Mouse (Mus musculus): ENCODE measurements at regions not wholly inside any gene's neighbourhood (a gene's known extent, or its start where the extent isn't known, plus 50 kb on each side); places are given as distances from the start of the nearest gene placed in this dataset.

GRCm38 (mm10) chr9:27509711-27510110, 113.1 kb downstream of the Spata19 start:
- no peaks in the 10 kb centered on the region for H3K4me1 ChIP-seq (ENCODE audit: control insufficient read depth, insufficient read depth, low read length)
- H3K36me3 ChIP-seq (ENCODE audit: control insufficient read depth, insufficient read depth, low read length) = no peaks in the 10 kb centered on the region
- H3K4me3 ChIP-seq (replicated peaks; ENCODE audit: low read length) = no peak overlapping the region
- ATAC-seq (ENCODE audit: low FRiP score, low read depth) = no peak
- no peaks in the 10 kb centered on the region for H3K9me3 ChIP-seq (ENCODE audit: control insufficient read depth, low read length)
- no peak overlapping the region for H3K9ac ChIP-seq (ENCODE audit: low read depth, low read length, severe bottlenecking)
- 88% methylated on average over 9 of the region's 9 CpGs for WGBS
- no peak for DNase-seq (ENCODE audit: low spot score)
- H3K27ac ChIP-seq (replicated peaks; ENCODE audit: low read depth, low read length) = no peak overlapping the region
- no peak for TF ChIP-seq POLR2A (IDR thresholded peaks at IDR 0.05; ENCODE audit: borderline replicate concordance, extremely low read depth, insufficient read depth, insufficient read length)
- no peaks in the 10 kb centered on the region for H3K27me3 ChIP-seq (ENCODE audit: control insufficient read depth, insufficient read depth, low read length)
- no peak overlapping the region for H3K4me2 ChIP-seq (replicated peaks; ENCODE audit: low read depth, low read length, severe bottlenecking)

- Histone ChIP-seq H3K4me1 (ENCODE audit: control insufficient read depth, insufficient read depth, low read length) (no peaks in the 10 kb centered on the region), H3K27ac (replicated peaks; ENCODE audit: low read depth, low read length) (no peak overlapping the region), H3K36me3 (ENCODE audit: control insufficient read depth, insufficient read depth, low read length) (no peaks in the 10 kb centered on the region), H3K4me3 (replicated peaks; ENCODE audit: low read length) (no peak overlapping the region), H3K4me2 (replicated peaks; ENCODE audit: low read depth, low read length, severe bottlenecking) (no peak overlapping the region), H3K9me3 (ENCODE audit: control insufficient read depth, low read length) (no peaks in the 10 kb centered on the region), H3K9ac (ENCODE audit: low read depth, low read length, severe bottlenecking) (no peak overlapping the region), H3K27me3 (ENCODE audit: control insufficient read depth, insufficient read depth, low read length) (no peaks in the 10 kb centered on the region)
- DNase-seq (ENCODE audit: low spot score) = no peak
- 68% methylated on average over 2 of the region's 2 CpGs for WGBS
- ATAC-seq (ENCODE audit: low FRiP score, low read depth) = no peak
- no peak for TF ChIP-seq POLR2A (IDR thresholded peaks at IDR 0.05; ENCODE audit: borderline replicate concordance, extremely low read depth, insufficient read depth, insufficient read length)
Measured at GRCm38 (mm10) chr9:27511161-27511560, 114.6 kb downstream of the Spata19 start.

- ATAC-seq (ENCODE audit: low FRiP score, low read depth) = no peak
- DNase-seq (ENCODE audit: low spot score) = no peak
- no peak for TF ChIP-seq POLR2A (IDR thresholded peaks at IDR 0.05; ENCODE audit: borderline replicate concordance, extremely low read depth, insufficient read depth, insufficient read length)
- Histone ChIP-seq H3K9me3 (ENCODE audit: control insufficient read depth, low read length) (no peaks in the 10 kb centered on the region), H3K4me2 (replicated peaks; ENCODE audit: low read depth, low read length, severe bottlenecking) (no peak overlapping the region), H3K36me3 (ENCODE audit: control insufficient read depth, insufficient read depth, low read length) (no peaks in the 10 kb centered on the region), H3K27me3 (ENCODE audit: control insufficient read depth, insufficient read depth, low read length) (no peaks in the 10 kb centered on the region), H3K4me3 (replicated peaks; ENCODE audit: low read length) (no peak overlapping the region), H3K27ac (replicated peaks; ENCODE audit: low read depth, low read length) (no peak overlapping the region), H3K9ac (ENCODE audit: low read depth, low read length, severe bottlenecking) (no peak overlapping the region), H3K4me1 (ENCODE audit: control insufficient read depth, insufficient read depth, low read length) (no peaks in the 10 kb centered on the region)
- 76% methylated on average over 4 of the region's 4 CpGs for WGBS
Measured at GRCm38 (mm10) chr9:27515427-27516110, 119.0 kb downstream of the Spata19 start.

- no peaks in the 10 kb centered on the region for H3K27me3 ChIP-seq (ENCODE audit: control insufficient read depth, insufficient read depth, low read length)
- H3K36me3 ChIP-seq (ENCODE audit: control insufficient read depth, insufficient read depth, low read length) = no peaks in the 10 kb centered on the region
- no peak overlapping the region for H3K4me2 ChIP-seq (replicated peaks; ENCODE audit: low read depth, low read length, severe bottlenecking)
- no peak overlapping the region for H3K4me3 ChIP-seq (replicated peaks; ENCODE audit: low read length)
- no peaks in the 10 kb centered on the region for H3K4me1 ChIP-seq (ENCODE audit: control insufficient read depth, insufficient read depth, low read length)
- 27% methylated on average over 4 of the region's 4 CpGs for WGBS
- no peak for TF ChIP-seq POLR2A (IDR thresholded peaks at IDR 0.05; ENCODE audit: borderline replicate concordance, extremely low read depth, insufficient read depth, insufficient read length)
- no peaks in the 10 kb centered on the region for H3K9me3 ChIP-seq (ENCODE audit: control insufficient read depth, low read length)
- no peak for ATAC-seq (ENCODE audit: low FRiP score, low read depth)
- no peak overlapping the region for H3K27ac ChIP-seq (replicated peaks; ENCODE audit: low read depth, low read length)
- no peak for DNase-seq (ENCODE audit: low spot score)
- no peak overlapping the region for H3K9ac ChIP-seq (ENCODE audit: low read depth, low read length, severe bottlenecking)
Measured at GRCm38 (mm10) chr9:27518031-27518430, 121.4 kb downstream of the Spata19 start.

GRCm38 (mm10) chr9:27519711-27520110, 123.1 kb downstream of the Spata19 start:
- DNase-seq (ENCODE audit: low spot score) (no peak), ATAC-seq (ENCODE audit: low FRiP score, low read depth) (no peak)
- H3K9ac ChIP-seq (ENCODE audit: low read depth, low read length, severe bottlenecking) = no peak overlapping the region
- TF ChIP-seq POLR2A (IDR thresholded peaks at IDR 0.05; ENCODE audit: borderline replicate concordance, extremely low read depth, insufficient read depth, insufficient read length) = no peak
- no peak overlapping the region for H3K4me2 ChIP-seq (replicated peaks; ENCODE audit: low read depth, low read length, severe bottlenecking)
- H3K4me3 ChIP-seq (replicated peaks; ENCODE audit: low read length) = no peak overlapping the region
- H3K36me3 ChIP-seq (ENCODE audit: control insufficient read depth, insufficient read depth, low read length) = no peaks in the 10 kb centered on the region
- no peaks in the 10 kb centered on the region for H3K4me1 ChIP-seq (ENCODE audit: control insufficient read depth, insufficient read depth, low read length)
- no peaks in the 10 kb centered on the region for H3K27me3 ChIP-seq (ENCODE audit: control insufficient read depth, insufficient read depth, low read length)
- no peak overlapping the region for H3K27ac ChIP-seq (replicated peaks; ENCODE audit: low read depth, low read length)
- 71% methylated on average over 5 of the region's 5 CpGs for WGBS
- no peaks in the 10 kb centered on the region for H3K9me3 ChIP-seq (ENCODE audit: control insufficient read depth, low read length)

Data from limb, embryonic 14.5 days (tissue).